Mouse (Mus musculus): ENCODE measurements around the gene Ccdc116.

Gene Ccdc116

DNA sequence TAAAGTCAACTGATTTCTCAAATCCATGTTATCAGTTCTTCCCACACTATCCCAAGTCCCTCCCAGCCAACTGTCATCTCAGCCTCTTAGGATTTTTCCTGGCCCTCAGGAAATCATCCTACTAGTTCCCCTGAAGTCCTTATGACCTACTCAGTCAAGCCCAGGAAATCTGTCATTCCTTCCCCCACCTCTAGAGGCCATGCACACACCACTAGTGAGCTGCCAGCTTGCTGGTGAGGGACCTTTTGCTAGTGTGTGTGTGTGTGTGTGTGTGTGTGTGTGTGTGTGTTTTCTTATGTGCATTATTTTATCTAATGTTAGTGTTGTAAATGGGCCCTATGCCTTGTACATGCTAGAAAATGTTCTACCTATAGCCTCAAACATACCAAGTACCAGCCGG, 19.7 kb downstream of the Ccdc116 start:
- DNase-seq (ENCODE audit: low spot score): peak; percentile 45

DNA sequence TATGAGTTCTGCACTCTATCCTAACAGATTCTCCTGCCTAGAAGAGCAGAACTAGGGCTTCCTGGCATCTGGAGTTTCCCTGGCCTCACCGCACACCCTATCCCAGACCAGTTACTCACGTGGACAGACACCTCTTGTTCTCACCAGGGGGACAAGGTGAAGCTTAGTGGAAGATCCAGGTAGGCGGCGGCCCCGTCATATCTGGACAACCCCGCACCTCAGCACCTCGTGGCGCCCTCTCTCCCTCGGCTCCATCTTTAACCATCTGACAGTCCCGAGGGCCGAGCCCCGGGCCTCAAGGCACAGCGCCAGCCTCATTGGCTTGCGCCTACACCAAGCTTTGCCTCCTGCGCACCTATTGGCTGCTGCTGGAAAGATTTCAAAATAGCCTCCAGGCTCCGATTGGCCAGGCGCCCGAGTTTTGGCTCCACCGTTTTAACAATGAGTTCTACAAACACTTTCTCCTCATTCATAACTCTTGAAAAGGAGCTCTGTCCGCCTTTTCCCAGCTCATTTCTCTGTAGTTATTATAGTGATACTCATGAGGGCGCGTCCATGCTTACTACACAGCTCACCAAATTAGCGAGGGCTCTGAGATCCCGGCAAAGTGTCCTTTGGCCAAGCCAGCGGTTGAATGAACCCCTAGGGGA, 22.0 kb downstream of the Ccdc116 start, which contains the start of gene 2610318N02Rik:
2610318N02Rik (minus strand) TSS at position 297 of the 650 bp plus-strand sequence.
- DNase-seq (ENCODE audit: low spot score): peak; percentile 87

DNA sequence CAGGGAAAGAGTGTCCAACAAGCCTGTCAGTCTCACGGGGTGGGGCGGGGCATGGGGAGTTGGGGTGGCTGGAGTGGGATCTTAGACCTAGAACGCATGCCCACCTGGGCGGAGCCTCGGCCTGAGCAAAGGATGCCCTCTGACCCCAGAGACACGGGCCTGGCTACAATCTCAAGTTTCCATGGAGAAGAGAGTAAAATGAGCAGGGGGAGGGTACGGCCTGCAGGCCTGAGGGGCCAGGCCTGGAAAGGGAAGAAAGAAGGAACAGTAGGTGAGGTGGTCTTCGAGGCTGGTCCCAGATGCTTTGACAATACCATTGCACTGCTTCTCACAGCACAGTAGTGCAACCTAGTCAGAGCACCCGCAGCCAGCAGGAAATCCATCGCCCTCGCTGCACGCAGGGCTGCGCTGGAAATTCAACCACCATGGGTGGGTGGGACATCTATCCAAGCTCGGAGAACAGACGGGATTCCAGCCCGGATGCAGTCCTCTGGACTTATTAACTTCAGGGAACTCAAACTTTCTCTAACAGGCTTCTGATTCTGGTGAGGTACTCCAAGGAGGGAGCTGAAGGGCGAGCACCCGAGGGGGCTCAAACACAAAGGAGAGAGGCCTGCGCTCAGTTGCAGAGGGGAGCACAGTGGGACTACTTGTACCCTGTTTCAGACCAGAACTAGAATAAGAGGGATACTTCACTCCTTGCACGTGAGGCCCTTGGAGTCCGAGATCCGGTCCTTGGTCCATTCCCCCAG, 22.7 kb downstream of the Ccdc116 start:
- no peak for DNase-seq (ENCODE audit: low spot score)

DNA sequence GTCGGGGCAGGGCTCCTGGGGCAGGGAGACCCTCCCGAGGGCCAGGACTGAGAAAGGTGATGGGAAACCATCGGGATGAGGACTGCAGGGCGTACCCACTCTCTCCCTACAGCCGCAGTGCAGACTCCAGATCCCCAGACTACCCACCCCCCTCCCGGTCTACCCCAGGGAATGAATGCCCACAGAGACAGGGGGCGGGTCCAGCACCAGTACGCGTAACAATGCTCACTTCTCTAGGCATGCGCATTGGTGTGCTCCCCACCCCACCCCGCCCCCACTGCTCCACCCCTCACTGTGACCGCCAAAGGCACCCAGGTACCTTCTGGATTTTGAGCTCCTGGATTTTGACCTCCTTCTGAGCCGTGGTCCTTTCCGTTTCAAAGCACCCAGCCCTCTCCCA, 25.5 kb downstream of the Ccdc116 start:
- DNase-seq (ENCODE audit: low spot score): no peak

DNA sequence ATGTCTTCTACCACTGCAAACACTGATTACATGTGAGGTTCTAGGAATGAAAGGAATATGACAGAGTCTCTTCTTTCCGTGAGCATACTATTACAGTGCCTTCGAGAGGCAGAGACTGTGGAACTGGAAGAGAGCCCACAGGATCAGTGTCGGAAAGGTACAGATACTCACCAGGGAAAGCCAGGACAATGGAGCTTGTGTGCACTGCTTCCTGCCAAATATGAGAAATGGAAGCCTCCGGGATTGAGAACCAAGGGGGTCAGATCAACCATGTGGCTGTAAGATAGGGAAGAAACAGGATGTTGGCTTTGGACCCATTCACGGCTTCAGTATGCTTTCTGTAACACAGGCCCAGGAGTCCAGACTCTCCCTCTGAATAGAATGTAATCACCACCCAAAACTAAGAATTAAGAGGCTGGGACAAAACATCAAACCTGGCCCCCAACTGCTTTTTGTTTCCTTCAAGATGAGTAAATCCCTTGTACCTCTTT, 29.7 kb downstream of the Ccdc116 start:
- DNase-seq (ENCODE audit: low spot score): no peak

DNA sequence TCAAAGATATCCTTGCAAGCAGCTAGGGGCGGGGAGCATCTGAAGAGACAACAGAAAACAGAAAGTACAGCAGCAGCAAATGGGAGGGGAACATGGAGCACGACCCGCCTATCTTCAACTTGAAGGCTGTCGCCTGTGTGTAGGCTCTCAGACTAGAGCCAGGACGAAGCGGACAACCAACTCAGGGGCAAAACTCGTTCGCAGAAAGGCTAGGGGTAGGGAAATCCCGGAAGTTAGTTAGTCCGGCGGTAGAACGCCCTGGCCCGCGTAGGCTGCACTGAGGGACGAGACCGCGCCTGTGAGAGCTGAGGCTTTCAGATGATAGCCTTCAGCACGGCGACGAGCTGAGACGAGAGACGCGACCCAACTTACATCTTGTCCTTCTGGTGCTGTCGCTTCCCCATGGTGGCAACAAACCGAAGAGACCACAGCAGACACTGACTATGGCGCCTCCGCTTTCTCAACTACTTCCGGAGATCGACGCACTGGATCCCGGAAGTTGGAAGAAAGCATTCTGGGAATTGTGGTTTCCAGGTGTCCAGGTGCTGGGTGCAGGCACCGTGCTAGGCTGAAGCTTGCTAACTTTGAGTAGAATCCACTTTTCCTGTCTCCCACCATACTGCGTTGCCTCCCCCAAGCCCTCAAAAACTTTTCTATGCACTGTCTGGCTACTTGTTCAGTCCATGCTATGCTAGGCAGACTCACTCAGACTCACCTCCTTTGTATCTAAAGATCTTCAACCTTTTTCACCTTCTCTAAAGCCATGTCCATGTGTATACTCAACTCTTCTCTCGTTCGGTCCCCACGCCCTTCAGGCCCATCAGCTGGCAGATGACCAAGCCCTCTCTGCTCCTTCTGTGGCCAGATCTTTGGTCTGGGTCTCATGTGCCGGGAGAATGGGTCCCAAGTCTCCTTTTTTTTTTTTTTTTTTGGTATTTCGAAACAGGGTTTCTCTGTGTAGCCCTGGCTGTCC, 36.0 kb downstream of the Ccdc116 start, which contains the start of gene Ppil2:
Ppil2 (minus strand) TSS at position 487 of the 973 bp plus-strand sequence.
- DNase-seq (ENCODE audit: low spot score): peak; percentile 75

DNA sequence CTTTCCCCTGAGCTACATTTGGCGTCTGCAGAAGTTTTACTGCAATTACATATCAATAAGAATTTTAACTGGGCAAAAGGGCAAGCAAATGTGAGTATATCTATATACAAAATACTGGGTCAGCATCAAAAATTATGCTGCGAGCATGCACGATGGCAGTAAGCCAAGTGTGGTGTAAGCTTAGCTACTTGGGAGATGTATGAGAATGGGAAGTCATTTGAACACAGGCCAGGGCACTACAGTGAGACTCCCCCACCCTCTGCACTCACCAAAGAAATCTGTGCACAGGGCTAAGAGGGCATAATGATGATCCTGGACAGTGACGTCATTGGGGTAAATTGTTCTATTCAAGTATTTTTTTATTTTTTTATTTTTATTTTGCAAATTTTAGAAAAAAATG, 42.4 kb downstream of the Ccdc116 start:
- no peak for DNase-seq (ENCODE audit: low spot score)

DNA sequence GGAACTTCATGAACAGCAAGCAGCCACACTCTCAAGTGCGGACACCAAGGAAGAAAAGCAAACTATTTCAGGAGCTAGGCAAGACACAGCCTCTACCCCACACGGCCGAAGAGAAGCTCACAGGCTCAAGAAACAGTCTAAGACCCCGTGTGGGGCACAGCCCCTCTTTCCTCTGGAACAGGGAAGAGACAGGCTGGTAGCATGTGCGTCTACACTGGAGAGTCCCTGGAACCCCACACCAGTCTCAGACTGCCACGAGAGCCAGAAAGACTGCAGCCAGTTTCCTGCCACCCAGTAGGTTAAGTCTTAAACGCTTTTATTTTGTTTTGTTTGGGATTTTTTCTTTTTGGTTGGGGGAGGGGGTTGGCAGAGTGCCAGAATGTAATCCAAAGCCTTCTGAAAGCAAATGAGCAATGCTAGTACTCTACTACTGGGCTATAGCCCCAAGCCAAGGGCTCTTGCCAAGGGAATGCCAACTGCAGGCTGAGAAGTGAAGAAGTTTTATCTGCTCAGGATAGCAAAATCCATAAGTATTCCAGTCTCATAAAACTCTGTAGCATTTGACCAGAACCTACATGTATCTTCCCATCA, 44.3 kb downstream of the Ccdc116 start:
- DNase-seq (ENCODE audit: low spot score): no peak

DNA sequence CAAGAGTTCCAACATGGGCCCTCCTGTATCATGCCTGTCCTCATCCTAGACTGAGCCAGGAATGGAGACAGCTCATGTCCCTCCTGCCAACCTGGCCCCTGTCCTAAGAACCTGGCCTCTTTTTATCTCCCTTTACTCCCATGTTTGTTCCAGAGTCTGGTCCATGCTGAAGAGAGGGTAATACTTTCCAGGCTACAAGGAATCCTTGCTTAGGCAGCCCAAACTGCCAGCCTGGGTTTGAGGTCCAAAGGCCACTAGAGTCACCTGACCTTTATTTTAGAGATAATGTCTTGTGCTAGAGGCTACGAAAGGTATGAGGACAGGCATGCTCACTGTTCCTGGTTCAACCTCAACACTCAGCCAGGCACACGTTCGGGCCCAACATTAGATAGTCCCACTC, 50.1 kb downstream of the Ccdc116 start:
- no peak for DNase-seq (ENCODE audit: low spot score)
